Mouse (Mus musculus) erythroblast, embryonic 14.5 days (primary cell): Measurements from ENCODE around the gene Zfp341. TPM values are rescaled to one million over a fixed set of nuclear protein-coding genes. Genes with fewer than 3 reads are reported as not detected.

ENCODE experiments used
- H3K27me3 ChIP-seq: 2 replicates; pipeline ENCODE4 v1.6.1; 2012; ENCODE audit warnings: inconsistent platforms; ENCODE audit not compliant: control insufficient read depth
- H3K36me3 ChIP-seq: 2 replicates; pipeline ENCODE4 v1.6.1; 2012; ENCODE audit warnings: mild to moderate bottlenecking, inconsistent platforms; ENCODE audit not compliant: control insufficient read depth
- H3K4me1 ChIP-seq: 2 replicates; pipeline ENCODE4 v1.6.1; 2012; ENCODE audit warnings: inconsistent platforms; ENCODE audit not compliant: control insufficient read depth
- H3K4me3 ChIP-seq: replicated peaks from 2 replicates; pipeline ENCODE3; 2012; ENCODE audit warnings: moderate library complexity, mild to moderate bottlenecking, inconsistent platforms
- H3K9me3 ChIP-seq: 2 replicates; pipeline ENCODE4 v1.6.1; 2012; ENCODE audit warnings: low read length, inconsistent platforms, mixed read lengths; ENCODE audit not compliant: control insufficient read depth
- GATA1 ChIP-seq: IDR thresholded peaks from 2 replicates; pipeline ENCODE4 v1.6.1; 2012; ENCODE audit warnings: low read length, inconsistent platforms, mixed read lengths
- TAL1 ChIP-seq: IDR thresholded peaks from 3 replicates; pipeline ENCODE4 v1.6.1; 2012; ENCODE audit warnings: low read length, inconsistent platforms, mixed read lengths
- polyA plus RNA-seq: library from polyadenylated mRNA; stranded (reverse); fragments of >175 nt; gene quantifications from 2 replicates; pipeline ENCODE4 v1.2.3, GENCODE M21; 2012

The Zfp341 gene
- polyA plus RNA-seq, 1 experiment: 2.0 TPM

DNA sequence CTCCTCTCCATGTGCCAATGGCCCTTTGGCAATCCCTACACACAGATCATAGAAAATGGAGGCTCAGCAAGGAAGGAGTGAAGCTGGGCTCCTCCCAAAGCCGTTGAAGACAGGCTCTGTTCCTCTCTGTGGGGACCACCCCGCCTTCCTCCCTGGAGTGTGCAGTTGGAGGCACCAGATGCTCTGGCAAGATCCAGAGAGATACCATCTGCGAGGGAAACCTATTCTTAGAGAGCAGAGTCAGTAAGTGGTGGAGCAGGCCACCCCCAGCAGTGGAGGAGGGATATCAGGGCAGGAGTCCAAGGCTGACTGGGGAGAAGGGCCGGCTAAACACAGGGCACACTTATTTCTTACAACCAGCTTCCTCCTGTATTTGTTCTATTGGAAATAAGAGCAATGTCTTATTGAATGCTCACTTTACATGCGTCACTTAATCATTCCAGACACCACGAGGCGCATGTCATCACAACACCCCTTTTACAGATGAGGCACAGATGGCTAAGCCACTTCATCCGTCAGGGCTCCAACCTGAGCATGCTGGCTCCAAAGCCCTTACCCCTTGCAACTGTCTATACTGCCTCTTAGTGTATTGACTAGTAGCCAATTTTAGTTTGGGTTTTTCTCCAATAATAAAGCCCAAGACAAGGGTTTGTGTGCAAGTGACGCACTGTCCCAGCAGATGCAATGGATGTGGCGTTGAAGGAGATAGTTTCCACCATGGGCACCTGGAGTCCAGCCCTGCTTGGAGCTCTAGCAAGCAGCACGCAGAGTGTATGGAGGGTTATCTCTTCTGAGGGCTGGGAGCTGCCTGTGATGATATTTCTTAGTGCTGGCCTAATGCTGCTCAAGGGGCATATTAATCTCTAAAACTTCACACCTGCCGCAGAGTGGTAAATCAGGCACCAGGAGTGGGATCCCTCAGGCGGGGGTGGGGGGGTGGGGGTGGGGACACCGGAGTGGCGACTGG lies 28.9 kb upstream of the Zfp341 start:
- no peak overlapping the region for H3K4me3 ChIP-seq
- TF ChIP-seq GATA1 (no peak), TAL1 (no peak)
- no peaks in the 10 kb centered on the region for H3K27me3 ChIP-seq
- peaks cover 25% of the 10 kb centered on the region for H3K4me1 ChIP-seq
- no peaks in the 10 kb centered on the region for H3K9me3 ChIP-seq
- peaks cover 25% of the 10 kb centered on the region for H3K36me3 ChIP-seq

DNA sequence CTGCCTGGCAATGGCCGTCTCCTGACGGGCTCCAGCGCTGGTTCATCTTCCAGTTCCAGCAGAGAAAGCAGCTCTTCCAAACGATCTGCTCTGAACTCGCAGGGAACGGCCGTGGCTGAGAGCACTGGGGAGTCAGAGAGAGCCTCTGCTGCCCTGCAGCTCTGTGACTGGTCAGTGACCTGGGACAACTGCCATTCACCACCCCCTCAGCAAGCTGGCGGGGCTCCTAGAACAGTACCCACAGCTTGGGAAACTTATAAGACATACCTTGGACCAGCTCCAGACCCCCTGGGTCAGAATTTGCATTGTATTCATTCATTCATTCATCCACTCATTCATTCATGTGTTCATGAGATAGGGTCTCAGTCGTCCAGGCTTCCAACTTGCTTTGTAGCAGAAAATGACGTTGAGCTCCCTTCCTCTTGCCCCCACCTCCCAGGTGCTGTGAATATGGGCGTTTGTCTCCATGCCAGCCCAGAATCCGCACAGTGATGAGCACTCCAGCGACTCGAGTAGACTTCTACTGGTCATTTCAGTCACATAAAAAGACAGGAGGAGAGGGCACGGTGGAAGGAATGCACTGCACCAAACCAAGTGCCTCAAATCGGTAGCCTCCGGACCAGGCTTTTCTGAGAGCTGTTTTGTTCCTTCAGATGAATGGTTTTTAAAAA lies 28.0 kb upstream of the Zfp341 start:
- H3K36me3 ChIP-seq: peaks cover 26% of the 10 kb centered on the region
- no peaks in the 10 kb centered on the region for H3K9me3 ChIP-seq
- H3K27me3 ChIP-seq: no peaks in the 10 kb centered on the region
- H3K4me3 ChIP-seq: no peak overlapping the region
- TF ChIP-seq TAL1: no peak
- TF ChIP-seq GATA1: no peak
- peaks cover 25% of the 10 kb centered on the region for H3K4me1 ChIP-seq

DNA sequence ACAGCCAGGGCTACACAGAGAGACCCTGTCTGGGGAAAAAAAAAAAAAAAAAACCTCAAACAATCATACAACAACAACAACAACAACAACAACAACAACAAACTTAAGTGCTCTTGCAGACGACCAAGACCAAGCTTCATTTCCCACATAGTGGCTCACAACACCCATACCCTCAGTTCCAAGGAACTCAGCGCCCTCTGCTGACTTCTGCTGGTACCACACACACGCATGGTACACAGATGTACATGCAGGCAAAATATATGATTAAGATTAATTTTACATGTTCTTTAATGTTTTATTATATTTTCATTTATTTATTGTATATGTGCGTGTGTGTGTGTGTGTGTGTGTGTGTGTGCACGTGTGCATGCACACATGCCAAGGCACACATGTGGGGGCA lies 26.7 kb upstream of the Zfp341 start:
- TF ChIP-seq GATA1 (no peak), TAL1 (no peak)
- Histone ChIP-seq H3K9me3 (no peaks in the 10 kb centered on the region), H3K4me1 (peaks cover 25% of the 10 kb centered on the region), H3K36me3 (peaks cover 29% of the 10 kb centered on the region), H3K27me3 (no peaks in the 10 kb centered on the region), H3K4me3 (no peak overlapping the region)

DNA sequence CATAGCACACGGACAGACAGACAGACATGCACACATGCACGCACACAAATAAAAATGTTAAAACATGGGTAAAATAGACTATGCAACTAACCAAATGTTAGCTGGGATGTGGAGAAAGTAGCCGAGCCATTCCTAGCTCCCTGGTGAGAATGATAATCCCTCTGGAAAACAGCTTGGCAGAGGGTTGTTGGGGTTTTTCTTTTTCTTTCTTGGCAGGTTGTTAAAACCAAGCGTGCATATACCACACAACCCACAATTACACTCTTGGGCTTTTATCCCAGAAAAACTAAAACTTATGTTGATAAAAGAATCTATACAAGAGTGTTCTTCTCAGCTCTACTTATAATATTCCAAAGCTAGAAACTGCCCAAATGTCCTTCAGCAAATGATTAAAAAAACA lies 24.0 kb upstream of the Zfp341 start:
- no peak overlapping the region for H3K4me3 ChIP-seq
- H3K4me1 ChIP-seq: peaks cover 7% of the 10 kb centered on the region
- TF ChIP-seq GATA1 (no peak), TAL1 (no peak)
- peaks cover 5% of the 10 kb centered on the region; the same call in 1 of the 2 replicates for H3K9me3 ChIP-seq
- no peaks in the 10 kb centered on the region for H3K27me3 ChIP-seq
- peaks cover 53% of the 10 kb centered on the region for H3K36me3 ChIP-seq

DNA sequence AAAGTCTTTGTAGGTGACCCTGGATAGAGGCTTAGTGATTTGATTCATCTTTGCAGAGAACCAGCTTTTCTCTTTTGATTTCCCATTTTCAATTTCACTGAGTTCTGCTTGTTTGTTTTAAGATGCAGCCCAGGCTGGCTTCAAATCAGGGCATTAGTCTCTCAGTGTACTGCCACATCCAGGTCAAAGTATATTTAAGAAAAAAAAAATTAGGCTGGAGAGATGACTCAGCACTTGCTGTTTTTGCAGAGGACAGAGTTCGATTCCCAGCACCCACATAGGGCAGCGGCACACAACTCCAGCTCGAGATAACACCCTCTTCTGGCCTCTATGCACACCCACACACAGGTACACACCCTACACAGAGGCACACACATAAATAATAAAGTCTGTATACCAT lies 21.9 kb upstream of the Zfp341 start:
- peaks cover 66% of the 10 kb centered on the region for H3K36me3 ChIP-seq
- peaks cover 5% of the 10 kb centered on the region; the same call in 1 of the 2 replicates for H3K9me3 ChIP-seq
- no peaks in the 10 kb centered on the region; the same call in 1 of the 2 replicates for H3K4me1 ChIP-seq
- H3K27me3 ChIP-seq: no peaks in the 10 kb centered on the region
- no peak overlapping the region for H3K4me3 ChIP-seq
- TF ChIP-seq GATA1 (no peak), TAL1 (no peak)

DNA sequence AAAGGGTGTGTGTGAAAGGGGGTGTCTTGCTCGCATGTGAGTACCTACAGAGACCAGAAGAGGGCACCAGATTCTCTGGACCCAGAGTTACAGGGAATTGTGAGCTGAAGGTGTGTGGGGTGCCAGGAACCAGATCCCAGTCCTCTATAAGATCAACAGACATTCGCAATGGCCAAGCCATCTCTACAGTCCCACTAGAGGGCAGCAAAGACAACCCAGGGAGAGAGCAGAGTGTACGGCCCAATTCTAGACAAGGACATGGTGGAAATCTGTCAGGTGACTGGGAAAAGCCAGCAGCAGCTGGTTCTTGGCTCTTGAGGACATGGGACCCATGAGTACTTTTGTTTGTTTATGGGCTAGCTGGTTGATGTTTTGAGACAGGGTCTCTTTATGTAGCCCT lies 20.1 kb upstream of the Zfp341 start:
- Histone ChIP-seq H3K4me1 (peaks cover 1% of the 10 kb centered on the region; the same call in 1 of the 2 replicates), H3K36me3 (peaks cover 54% of the 10 kb centered on the region), H3K27me3 (no peaks in the 10 kb centered on the region), H3K9me3 (peaks cover 5% of the 10 kb centered on the region; the same call in 1 of the 2 replicates), H3K4me3 (no peak overlapping the region)
- TF ChIP-seq TAL1 (no peak), GATA1 (no peak)

DNA sequence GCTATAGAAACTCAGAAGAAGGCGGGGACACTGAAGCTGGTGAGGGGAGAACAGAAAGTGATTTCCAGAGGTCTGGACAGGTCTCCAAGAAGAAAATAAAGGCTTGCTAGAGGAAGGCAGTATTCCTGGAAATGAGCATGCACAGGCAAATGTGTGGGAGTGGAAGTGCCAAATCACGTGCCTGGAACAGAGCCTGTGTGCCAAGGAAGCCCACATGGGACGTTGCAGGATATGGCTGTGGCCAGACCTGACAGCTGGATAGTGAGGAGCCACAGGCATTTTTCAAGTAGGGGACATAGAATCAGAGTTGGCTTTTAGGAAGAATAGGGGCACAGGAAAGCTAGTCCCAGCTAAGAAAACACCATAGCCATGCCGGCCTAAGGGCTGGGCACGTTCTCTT lies 17.3 kb upstream of the Zfp341 start:
- peaks cover 6% of the 10 kb centered on the region for H3K4me1 ChIP-seq
- H3K9me3 ChIP-seq: peaks cover 5% of the 10 kb centered on the region; the same call in 1 of the 2 replicates
- H3K36me3 ChIP-seq: peaks cover 49% of the 10 kb centered on the region
- TF ChIP-seq TAL1 (no peak), GATA1 (no peak)
- no peaks in the 10 kb centered on the region for H3K27me3 ChIP-seq
- H3K4me3 ChIP-seq: no peak overlapping the region

DNA sequence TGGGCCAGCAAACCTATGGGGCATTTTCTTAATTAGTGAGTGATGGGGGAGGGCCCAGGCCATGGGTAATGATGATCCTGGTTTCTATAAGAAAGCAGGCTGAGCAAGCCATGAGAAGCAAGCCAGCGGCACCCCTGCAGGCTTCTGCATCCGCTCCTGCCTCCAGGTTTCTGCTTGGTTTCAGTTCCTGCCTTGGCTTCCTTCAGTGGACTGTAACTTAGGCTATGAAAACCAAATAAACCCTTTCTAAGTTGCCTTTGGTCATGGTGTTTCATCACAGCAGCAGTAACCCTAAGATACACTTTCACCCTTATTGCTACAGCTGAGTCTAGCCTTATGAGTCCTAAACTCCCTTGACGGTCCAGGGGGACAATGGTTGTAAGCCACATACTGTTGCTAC lies 15.7 kb upstream of the Zfp341 start:
- Histone ChIP-seq H3K27me3 (no peaks in the 10 kb centered on the region), H3K36me3 (peaks cover 45% of the 10 kb centered on the region), H3K4me1 (peaks cover 13% of the 10 kb centered on the region), H3K9me3 (peaks cover 5% of the 10 kb centered on the region; the same call in 1 of the 2 replicates), H3K4me3 (no peak overlapping the region)
- no peak for TF ChIP-seq GATA1
- no peak for TF ChIP-seq TAL1

DNA sequence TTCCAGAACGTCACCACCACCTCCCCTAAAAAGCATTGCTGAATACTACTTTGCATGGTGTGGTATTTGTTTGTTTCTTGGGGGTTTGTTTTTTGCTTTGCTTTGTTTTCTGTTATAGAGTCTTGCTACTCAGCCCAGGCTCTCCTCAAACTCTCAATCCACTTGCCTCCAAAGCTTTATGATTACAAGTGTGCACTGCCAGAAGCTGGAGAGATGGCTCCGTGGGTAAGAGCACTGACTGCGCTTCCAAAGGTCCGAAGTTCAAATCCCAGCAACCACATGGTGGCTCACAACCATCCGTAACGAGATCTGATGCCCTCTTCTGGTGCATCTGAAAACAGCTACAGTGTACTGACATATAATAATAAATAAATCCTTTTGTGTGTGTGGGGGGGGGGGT lies 12.5 kb upstream of the Zfp341 start:
- H3K9me3 ChIP-seq: no peaks in the 10 kb centered on the region
- H3K27me3 ChIP-seq: no peaks in the 10 kb centered on the region
- H3K36me3 ChIP-seq: peaks cover 18% of the 10 kb centered on the region
- peaks cover 36% of the 10 kb centered on the region for H3K4me1 ChIP-seq
- TF ChIP-seq TAL1 (no peak), GATA1 (no peak)
- H3K4me3 ChIP-seq: no peak overlapping the region
